Mouse (Mus musculus) intestine, embryonic 14.5 days (tissue): ENCODE measurements around the gene Tex12. TPM values are rescaled to one million over a fixed set of nuclear protein-coding genes. Genes with fewer than 3 reads are reported as not detected.

Experiments used
- ATAC-seq: fragments of 200-750 bp; cut with Nextera tagmentation; replicated peaks from 2 replicates; pipeline ENCODE4 v1.8.0; 2017; ENCODE audit warnings: low read depth, moderate number of reproducible peaks, moderate TSS enrichment, moderate library complexity; ENCODE audit not compliant: low FRiP score, low TSS enrichment
- DNase-seq: peaks from one replicate; pipeline ENCODE4 v3.0.0-alpha.2; 2018; ENCODE audit warnings: low spot score
- H3K27ac ChIP-seq: fragments of 300-500 bp; sonication (generic); 2 replicates; pipeline ENCODE4 v1.5.1; 2014; ENCODE audit warnings: low read depth, mild to moderate bottlenecking, control low read depth
- H3K27me3 ChIP-seq: fragments of 300-500 bp; sonication (generic); replicated peaks from 2 replicates; pipeline ENCODE4 v1.6.1; 2014; ENCODE audit warnings: low read length, control low read depth; ENCODE audit not compliant: control insufficient read depth, insufficient read depth
- H3K36me3 ChIP-seq: fragments of 300-500 bp; sonication (generic); 2 replicates; pipeline ENCODE4 v1.6.1; 2014; ENCODE audit warnings: low read length, control low read depth; ENCODE audit not compliant: control insufficient read depth, insufficient read depth
- H3K4me1 ChIP-seq: fragments of 300-500 bp; sonication (generic); replicated peaks from 2 replicates; pipeline ENCODE4 v1.6.1; 2014; ENCODE audit warnings: low read length, control low read depth, mixed read lengths; ENCODE audit not compliant: control insufficient read depth, insufficient read depth
- H3K4me2 ChIP-seq: fragments of 300-500 bp; sonication (generic); 2 replicates; pipeline ENCODE4 v1.6.1; 2014; ENCODE audit warnings: low read length
- H3K4me3 ChIP-seq: fragments of 300-500 bp; sonication (generic); 2 replicates; pipeline ENCODE4 v1.5.1; 2014; ENCODE audit warnings: low read depth, low read length, control low read depth, mixed read lengths
- H3K9ac ChIP-seq: fragments of 300-500 bp; sonication (generic); 2 replicates; pipeline ENCODE4 v1.6.1; 2014; ENCODE audit warnings: mild to moderate bottlenecking, low read length
- H3K9me3 ChIP-seq: fragments of 300-500 bp; sonication (generic); 2 replicates; pipeline ENCODE4 v1.6.1; 2016; ENCODE audit warnings: low read length, control low read depth; ENCODE audit not compliant: control insufficient read depth
- WGBS: fragments of 180-500 bp; shearing (Covaris S2); extraction: QIAGEN DNeasy Blood & Tissue Kit; methylation state at CpG from one replicate; pipeline ENCODE4 v1.1.7; 2014; 5-methylcytosine and 5-hydroxymethylcytosine counted together
- polyA plus RNA-seq: library from polyadenylated mRNA; unstranded; fragments of >200 nt; fragmentation: Nextera tagmentation; extraction: Ambion mirVana; gene quantifications from 2 replicates; pipeline ENCODE4 v1.2.1, GENCODE M21; 2014

The Tex12 gene
- polyA plus RNA-seq, 1 experiment from 2014 or later: not detected

DNA sequence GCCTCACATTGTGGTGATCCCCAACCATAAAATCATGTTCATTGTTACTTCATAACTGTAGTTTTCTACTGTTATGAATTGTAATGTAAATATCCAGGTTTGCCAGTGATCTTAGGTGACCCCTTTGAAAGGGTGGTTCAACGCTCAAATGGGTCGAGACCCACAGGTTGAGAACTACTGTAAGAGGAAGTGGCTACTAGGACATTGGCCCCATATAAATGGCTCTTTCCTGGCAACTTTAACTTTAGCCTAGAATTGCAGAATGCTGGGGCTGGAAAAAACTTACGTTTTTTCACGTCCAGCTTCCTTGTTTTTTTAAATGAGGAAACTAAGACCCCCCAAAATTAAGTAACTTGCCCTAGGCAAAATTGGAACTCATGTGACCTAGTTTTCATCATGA, 6.2 kb upstream of the Tex12 start:
- Histone ChIP-seq H3K36me3 (no peaks in the 10 kb centered on the region), H3K27ac (no peak overlapping the region), H3K9ac (no peak overlapping the region), H3K9me3 (no peaks in the 10 kb centered on the region), H3K4me2 (no peak overlapping the region), H3K4me1 (no peaks in the 10 kb centered on the region), H3K4me3 (no peak overlapping the region), H3K27me3 (no peaks in the 10 kb centered on the region)
- WGBS: 85% methylated on average over 4 of the region's 4 CpGs
- DNase-seq (no peak), ATAC-seq (no peak)

DNA sequence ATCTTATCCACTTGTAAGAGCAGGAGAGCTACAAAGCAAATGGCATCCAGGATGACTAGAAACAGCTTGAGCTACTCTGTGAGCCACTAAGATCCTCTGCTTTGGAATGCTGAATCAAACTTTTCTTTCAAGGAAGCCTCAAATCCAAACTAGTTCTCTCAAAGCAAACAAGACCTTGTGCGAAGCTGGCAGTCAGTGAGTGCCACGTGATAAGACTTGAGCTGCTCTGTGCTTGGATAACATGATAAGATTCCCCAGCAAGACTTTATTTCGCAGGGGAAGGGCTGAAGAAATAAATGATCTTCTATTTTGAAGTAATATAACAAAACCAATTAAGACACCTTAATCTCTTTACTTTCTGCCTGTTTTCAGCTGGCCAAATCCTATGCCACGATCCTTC, 4.8 kb upstream of the Tex12 start:
- no peaks in the 10 kb centered on the region for H3K4me1 ChIP-seq
- H3K9ac ChIP-seq: no peak overlapping the region
- ATAC-seq: no peak
- H3K27ac ChIP-seq: no peak overlapping the region
- H3K4me2 ChIP-seq: no peak overlapping the region
- no peak for DNase-seq
- H3K36me3 ChIP-seq: no peaks in the 10 kb centered on the region
- no peak overlapping the region for H3K4me3 ChIP-seq
- WGBS: 59% methylated on average over 4 of the region's 4 CpGs
- H3K27me3 ChIP-seq: no peaks in the 10 kb centered on the region
- no peaks in the 10 kb centered on the region for H3K9me3 ChIP-seq

DNA sequence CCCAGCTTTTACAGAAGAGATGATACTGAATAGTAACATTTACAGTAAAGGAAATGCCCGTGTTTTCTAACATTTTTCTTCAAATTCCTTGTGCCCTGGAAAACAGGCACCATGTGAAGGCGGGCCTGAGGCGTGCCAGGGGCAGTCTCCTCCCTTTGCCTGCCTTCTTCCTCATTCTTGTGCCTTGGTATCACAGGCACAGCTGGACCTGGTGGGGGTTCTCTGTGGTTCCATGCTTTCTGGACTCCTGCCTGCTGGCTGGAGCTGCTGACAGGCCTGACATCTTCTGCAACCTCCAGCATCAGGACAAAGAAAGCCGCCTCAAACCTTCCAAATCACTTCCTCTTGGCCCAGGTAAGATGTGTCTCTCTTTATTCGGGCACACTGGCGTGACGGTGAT, 4.0 kb upstream of the Tex12 start:
- no peak overlapping the region for H3K4me3 ChIP-seq
- H3K9ac ChIP-seq: no peak overlapping the region
- H3K4me1 ChIP-seq: no peaks in the 10 kb centered on the region
- no peak overlapping the region for H3K27ac ChIP-seq
- no peak for ATAC-seq
- H3K4me2 ChIP-seq: no peak overlapping the region
- no peaks in the 10 kb centered on the region for H3K27me3 ChIP-seq
- 79% methylated on average over 7 of the region's 7 CpGs for WGBS
- no peaks in the 10 kb centered on the region for H3K36me3 ChIP-seq
- DNase-seq: no peak
- H3K9me3 ChIP-seq: no peaks in the 10 kb centered on the region

DNA sequence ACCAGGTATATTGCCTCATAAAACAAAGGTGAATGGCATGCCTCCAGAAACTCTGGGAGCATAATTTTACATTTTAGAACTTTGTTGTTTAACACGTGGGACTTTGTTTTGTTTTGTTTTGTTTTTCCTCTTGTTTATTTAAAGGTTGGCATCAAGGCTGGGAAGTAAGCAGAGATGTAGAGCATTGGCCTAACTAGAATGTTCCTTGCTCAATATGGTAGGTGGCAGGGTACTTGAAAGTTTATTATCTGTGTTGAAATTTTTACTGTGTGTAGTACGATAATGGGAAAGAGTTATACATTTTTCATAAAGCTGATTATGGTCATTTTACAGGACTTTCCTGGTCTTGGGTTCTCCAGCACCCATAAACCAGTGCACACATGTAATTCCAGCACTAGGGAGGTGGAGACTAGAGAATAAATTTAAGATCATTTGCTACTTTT, 814 bp upstream of the Tex12 start:
- 78% methylated on average over 2 of the region's 2 CpGs for WGBS
- no peak for ATAC-seq

DNA sequence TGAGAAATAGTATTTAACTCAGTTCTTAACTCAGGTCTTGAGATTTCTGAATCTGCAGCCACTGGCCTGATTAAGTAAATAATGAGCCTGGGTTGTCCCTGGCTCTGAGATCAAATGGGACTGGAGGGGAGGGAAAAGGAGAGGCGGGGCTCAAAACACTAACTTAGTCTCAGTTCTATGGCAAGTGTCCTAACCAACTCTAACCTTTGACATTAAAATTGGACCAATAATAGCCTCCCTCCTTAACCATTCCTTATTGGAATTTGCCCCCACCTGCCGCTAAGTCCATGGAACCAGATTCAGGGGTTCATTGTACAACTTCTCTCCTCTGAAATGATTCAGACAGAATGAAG, 6.1 kb downstream of the Tex12 start, which contains the start of gene Bco2:
Gene Bco2, minus strand, starts transcription at position 88 of the 353 bp plus-strand sequence.
- Histone ChIP-seq H3K27ac (peak within 1 kb of the TSS; percentile 4; the same call in 1 of the 2 replicates), H3K36me3 (no peaks in the 10 kb centered on the region), H3K4me1 (no peaks in the 10 kb centered on the region), H3K9me3 (no peaks in the 10 kb centered on the region), H3K4me2 (peak within 1 kb of the TSS; percentile 32; the same call in 1 of the 2 replicates), H3K9ac (no peak within 1 kb of the TSS), H3K27me3 (no peaks in the 10 kb centered on the region), H3K4me3 (no peak within 1 kb of the TSS)
- no peak for ATAC-seq
- WGBS: 38% methylated on average over 2 of the region's 2 CpGs
- no peak for DNase-seq

More for the DNA sequence above, 814 bp upstream of the Tex12 start:
- Histone ChIP-seq H3K9ac (no peak overlapping the region), H3K4me1 (no peaks in the 10 kb centered on the region), H3K9me3 (no peaks in the 10 kb centered on the region), H3K4me3 (no peak overlapping the region), H3K36me3 (no peaks in the 10 kb centered on the region), H3K4me2 (no peak overlapping the region), H3K27ac (no peak overlapping the region), H3K27me3 (no peaks in the 10 kb centered on the region)
- DNase-seq: no peak

DNA sequence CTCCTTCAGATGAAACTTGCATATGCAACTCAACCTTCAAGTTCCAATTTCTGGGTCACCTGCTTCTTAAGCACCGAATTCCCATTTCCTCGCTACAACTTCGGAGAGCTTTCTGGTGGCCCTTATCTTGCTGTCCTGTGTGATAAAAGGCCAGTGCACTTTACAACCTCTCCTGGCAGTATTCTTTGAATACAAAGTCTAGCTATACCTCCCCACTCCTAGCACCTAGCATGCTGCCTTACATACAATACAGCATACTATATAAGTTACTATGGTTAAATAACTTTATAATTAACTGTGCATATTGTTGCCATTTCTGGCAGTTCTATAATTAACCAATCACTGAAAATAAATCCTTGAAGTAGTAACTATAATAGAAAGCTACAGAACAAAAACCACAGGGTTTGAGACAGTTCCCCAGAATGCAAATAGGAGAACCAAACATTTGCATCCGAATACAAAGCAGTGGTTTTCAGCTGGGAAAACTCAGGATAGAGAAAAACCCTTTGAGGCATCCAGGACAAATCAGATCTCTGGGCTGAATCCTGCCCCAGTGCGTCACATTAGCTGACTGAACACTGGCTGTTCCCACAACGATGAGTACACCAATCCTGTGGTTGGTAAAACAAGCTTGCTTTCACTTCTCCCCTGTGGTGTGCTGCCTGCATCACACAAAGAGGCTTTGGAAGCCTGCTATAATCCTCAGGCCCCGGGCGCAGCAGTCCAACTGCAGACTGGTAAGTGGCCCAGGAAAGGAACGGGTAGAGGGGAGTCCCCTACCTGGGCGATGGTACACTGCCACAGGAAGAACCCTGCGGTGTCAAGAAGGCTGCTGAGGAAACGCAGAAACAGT, 6.7 kb downstream of the Tex12 start, which contains the start of gene Il18:
Gene Il18, plus strand, starts transcription at position 587 of the 853 bp plus-strand sequence.
- ATAC-seq (no peak), DNase-seq (peak; percentile 56)
- Histone ChIP-seq H3K27ac (peak within 1 kb of the TSS; percentile 4; the same call in 1 of the 2 replicates), H3K4me3 (no peak within 1 kb of the TSS), H3K27me3 (no peaks in the 10 kb centered on the region), H3K4me1 (no peaks in the 10 kb centered on the region), H3K9me3 (no peaks in the 10 kb centered on the region), H3K4me2 (peak within 1 kb of the TSS; percentile 32; the same call in 1 of the 2 replicates), H3K9ac (no peak within 1 kb of the TSS), H3K36me3 (no peaks in the 10 kb centered on the region)
- 28% methylated on average over 12 of the region's 12 CpGs for WGBS

DNA sequence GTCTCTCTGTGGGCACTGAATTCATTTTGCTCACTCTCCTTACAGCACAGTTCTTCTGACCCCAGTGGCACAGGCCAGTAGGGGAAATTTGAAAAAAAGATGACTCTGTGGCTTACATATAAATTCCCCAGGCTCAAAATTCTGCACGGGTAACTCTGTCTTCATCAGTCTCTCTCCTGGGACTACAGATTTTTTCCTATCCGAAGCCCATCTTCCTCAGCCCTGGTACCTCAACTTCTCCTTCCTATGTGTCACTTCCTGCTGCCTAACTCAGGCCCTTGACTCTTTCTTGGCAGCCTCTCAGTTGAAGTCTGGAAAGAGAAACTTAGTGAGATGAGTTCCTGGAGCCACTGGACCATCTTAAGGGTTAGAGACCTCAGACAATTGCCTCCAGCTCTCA, 7.6 kb downstream of the Tex12 start:
- no peak overlapping the region for H3K27ac ChIP-seq
- ATAC-seq (no peak), DNase-seq (no peak)
- H3K36me3 ChIP-seq: no peaks in the 10 kb centered on the region
- H3K27me3 ChIP-seq: no peaks in the 10 kb centered on the region
- no peaks in the 10 kb centered on the region for H3K4me1 ChIP-seq
- no peaks in the 10 kb centered on the region for H3K9me3 ChIP-seq
- H3K9ac ChIP-seq: no peak overlapping the region
- no peak overlapping the region for H3K4me2 ChIP-seq
- WGBS: 63% methylated on average over 2 of the region's 2 CpGs
- no peak overlapping the region for H3K4me3 ChIP-seq

DNA sequence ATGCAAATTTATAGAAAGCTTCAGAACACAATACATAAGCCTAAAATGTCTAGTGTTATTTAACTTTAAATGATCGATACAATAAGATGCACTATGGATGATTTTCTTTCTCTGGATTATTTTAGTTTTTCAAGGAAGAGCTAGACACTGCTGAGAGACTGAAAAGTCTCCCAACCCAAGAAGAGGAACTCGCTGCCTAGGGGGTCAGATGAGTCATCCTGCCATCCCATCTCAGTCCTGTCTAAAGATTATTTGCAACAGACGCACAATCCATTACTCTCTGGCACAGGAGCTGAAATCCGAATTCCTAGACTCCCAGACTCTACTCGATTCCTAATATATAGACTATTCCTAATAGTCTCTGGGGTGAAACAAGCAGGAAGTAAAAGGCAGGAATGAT, 8.9 kb downstream of the Tex12 start:
- Histone ChIP-seq H3K36me3 (no peaks in the 10 kb centered on the region), H3K9me3 (no peaks in the 10 kb centered on the region), H3K27ac (no peak overlapping the region), H3K4me1 (no peaks in the 10 kb centered on the region), H3K27me3 (no peaks in the 10 kb centered on the region), H3K9ac (no peak overlapping the region), H3K4me3 (no peak overlapping the region), H3K4me2 (no peak overlapping the region)
- WGBS: 67% methylated on average over 5 of the region's 5 CpGs
- DNase-seq (no peak), ATAC-seq (no peak)

DNA sequence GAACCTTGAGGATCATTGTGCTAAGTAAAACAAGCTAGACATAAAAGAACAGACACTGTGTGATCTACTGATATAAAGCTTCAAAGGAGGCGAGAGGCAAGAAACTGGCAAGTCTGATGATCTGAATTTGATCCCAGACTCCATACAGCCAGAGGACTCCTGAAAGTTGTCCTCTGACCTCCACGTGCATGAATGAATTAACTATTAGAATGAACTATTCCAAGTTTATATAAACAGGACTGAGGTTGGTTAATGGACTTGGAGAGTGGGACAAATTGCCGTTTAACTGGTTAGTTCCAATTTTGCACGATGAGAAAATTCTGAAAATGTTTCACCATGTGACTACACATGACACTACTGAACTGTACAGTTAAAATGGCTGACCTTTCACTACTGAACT, 12.2 kb downstream of the Tex12 start:
- no peaks in the 10 kb centered on the region for H3K9me3 ChIP-seq
- no peaks in the 10 kb centered on the region for H3K27me3 ChIP-seq
- no peaks in the 10 kb centered on the region for H3K36me3 ChIP-seq
- ATAC-seq (no peak), DNase-seq (no peak)
- H3K4me2 ChIP-seq: no peak overlapping the region
- H3K27ac ChIP-seq: no peak overlapping the region
- no peak overlapping the region for H3K4me3 ChIP-seq
- H3K9ac ChIP-seq: no peak overlapping the region
- 82% methylated on average over 4 of the region's 4 CpGs for WGBS
- no peaks in the 10 kb centered on the region for H3K4me1 ChIP-seq
